Mouse (Mus musculus) ES-Bruce4 (cell line): ENCODE data around the gene Nupr1. TPM values are rescaled to one million over a fixed set of nuclear protein-coding genes. Genes with fewer than 3 reads are reported as not detected.
A peak's percentile ranks its signal among the peaks of the same experiment; 100 is the strongest.

Experiments used
- H3K27ac ChIP-seq: 2 replicates; pipeline ENCODE4 v1.5.1; 2012; ENCODE audit warnings: low read length, inconsistent platforms; ENCODE audit not compliant: insufficient read depth
- H3K27me3 ChIP-seq: 2 replicates; pipeline ENCODE4 v1.6.1; 2012; ENCODE audit warnings: mild to moderate bottlenecking, low read length, inconsistent platforms; ENCODE audit not compliant: control insufficient read depth, poor library complexity, insufficient read depth, severe bottlenecking
- H3K36me3 ChIP-seq: 2 replicates; pipeline ENCODE4 v1.6.1; 2012; ENCODE audit warnings: inconsistent platforms, mild to moderate bottlenecking, low read length, moderate library complexity; ENCODE audit not compliant: control insufficient read depth, poor library complexity, insufficient read depth, severe bottlenecking
- H3K4me1 ChIP-seq: one replicate; pipeline ENCODE4 v1.8.1; 2011; ENCODE audit warnings: low read length; ENCODE audit not compliant: control insufficient read depth, insufficient read depth
- H3K4me3 ChIP-seq: 2 replicates; pipeline ENCODE4 v1.5.1; 2011; ENCODE audit warnings: low read depth, mild to moderate bottlenecking, low read length
- H3K9ac ChIP-seq: 2 replicates; pipeline ENCODE4 v1.6.1; 2012; ENCODE audit warnings: low read depth, mild to moderate bottlenecking, inconsistent platforms; ENCODE audit not compliant: poor library complexity, severe bottlenecking
- H3K9me3 ChIP-seq: replicated peaks from 2 replicates; pipeline ENCODE4 v1.6.1; 2012; ENCODE audit warnings: mild to moderate bottlenecking, low read length, inconsistent platforms; ENCODE audit not compliant: control insufficient read depth, poor library complexity, insufficient read depth, severe bottlenecking
- CTCF ChIP-seq: IDR thresholded peaks from one replicate; pipeline ENCODE4 v1.8.1; 2011; ENCODE audit warnings: low read depth, low read length
- EP300 ChIP-seq: IDR thresholded peaks from 2 replicates; pipeline ENCODE4 v1.6.1; 2011; ENCODE audit warnings: low read depth, low read length; ENCODE audit not compliant: insufficient read depth
- POLR2A ChIP-seq: IDR thresholded peaks from one replicate; pipeline ENCODE4 v1.8.1; 2011; ENCODE audit warnings: low read length; ENCODE audit not compliant: insufficient read depth
- polyA plus RNA-seq: library from polyadenylated mRNA; stranded (reverse); fragments of >200 nt; gene quantifications from 2 replicates; pipeline ENCODE4 v1.2.4, GENCODE M21; 2011; ENCODE audit warnings: low read depth; ENCODE audit not compliant: missing spikeins, insufficient read depth, insufficient read length

Gene Nupr1
- polyA plus RNA-seq, 1 experiment = 13.6 TPM

DNA sequence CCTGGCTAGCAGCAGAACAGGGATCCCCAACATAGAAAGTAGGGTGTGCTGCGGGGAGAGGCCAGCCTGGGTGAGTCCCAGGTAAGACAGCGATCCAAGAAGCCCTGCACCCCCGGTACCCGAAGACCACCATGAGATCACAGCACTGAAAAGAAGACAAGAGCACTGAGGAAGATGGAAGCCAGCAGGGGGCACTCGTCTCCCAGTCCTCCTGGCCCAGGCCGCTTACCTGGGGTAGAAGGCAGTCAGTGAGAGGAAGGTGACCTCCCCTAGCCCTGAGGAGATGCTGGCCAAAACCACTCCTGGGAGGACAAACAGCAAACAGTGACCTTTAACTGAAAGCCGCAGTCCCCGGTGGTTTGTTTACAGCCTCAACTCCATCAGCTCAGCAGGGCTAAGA is 51.5 kb downstream of the Nupr1 start:
- Histone ChIP-seq H3K27me3 (no peaks in the 10 kb centered on the region), H3K9ac (no peak overlapping the region), H3K9me3 (no peaks in the 10 kb centered on the region), H3K4me1 (no peaks in the 10 kb centered on the region), H3K4me3 (no peak overlapping the region), H3K27ac (no peak overlapping the region), H3K36me3 (peaks cover 9% of the 10 kb centered on the region; the same call in 1 of the 2 replicates)
- TF ChIP-seq EP300 (peak; percentile 28; the same call in 1 of the 2 replicates), CTCF (peak; percentile 77), POLR2A (no peak)

DNA sequence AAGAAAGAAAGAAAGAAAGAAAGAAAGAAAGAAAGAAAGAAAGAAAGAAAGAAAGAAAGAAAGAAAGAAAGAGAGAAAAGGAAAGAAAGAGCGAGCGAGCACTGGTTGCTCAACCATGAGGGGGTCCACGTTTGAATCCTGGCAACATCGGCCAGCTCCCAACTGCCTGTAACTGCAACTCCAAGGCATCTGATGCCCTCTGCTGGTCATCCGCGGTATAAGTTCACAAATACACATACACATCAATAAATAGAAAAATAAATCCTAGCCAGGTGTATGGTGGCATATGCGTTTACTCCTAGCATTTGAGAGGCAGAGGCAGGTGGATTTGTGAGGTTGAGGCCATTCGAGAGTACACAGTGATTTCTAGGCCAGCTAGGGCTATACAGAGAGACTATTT is 53.7 kb downstream of the Nupr1 start:
- H3K36me3 ChIP-seq = peaks cover 11% of the 10 kb centered on the region
- H3K9ac ChIP-seq = no peak overlapping the region
- H3K27ac ChIP-seq = no peak overlapping the region
- no peaks in the 10 kb centered on the region for H3K9me3 ChIP-seq
- no peak overlapping the region for H3K4me3 ChIP-seq
- H3K4me1 ChIP-seq = no peaks in the 10 kb centered on the region
- H3K27me3 ChIP-seq = no peaks in the 10 kb centered on the region
- TF ChIP-seq POLR2A (no peak), EP300 (no peak), CTCF (peak; percentile 82)

Other genes starting within 250 kb of the Nupr1 start
- gene Nfatc2ip, start 234.1 kb downstream of the Nupr1 start, polyA plus RNA-seq = 76.8 and 78.6 TPM in 2 replicates
- gene Cd19, start 216.0 kb downstream of the Nupr1 start, polyA plus RNA-seq = not detected in 2 replicates
- gene Rabep2, start 202.1 kb downstream of the Nupr1 start, polyA plus RNA-seq = 18.5 and 19.7 TPM in 2 replicates
- 0.40 and 0.53 TPM in 2 replicates for gene Atp2a1, start 167.8 kb downstream of the Nupr1 start, polyA plus RNA-seq
- 41.8 and 43.8 TPM in 2 replicates for gene Sh2b1, start 155.4 kb downstream of the Nupr1 start, polyA plus RNA-seq
- gene Tufm, start 143.5 kb downstream of the Nupr1 start, polyA plus RNA-seq = 100 and 102 TPM in 2 replicates
- 160 and 172 TPM in 2 replicates for gene Atxn2l, start 127.4 kb downstream of the Nupr1 start, polyA plus RNA-seq
- gene Eif3c, start 64.5 kb downstream of the Nupr1 start, polyA plus RNA-seq = 348 and 363 TPM in 2 replicates
- gene Apobr, start 45.9 kb downstream of the Nupr1 start, polyA plus RNA-seq = 2.0 and 2.4 TPM in 2 replicates
- 44.9 and 52.5 TPM in 2 replicates for gene Cln3, start 45.0 kb downstream of the Nupr1 start, polyA plus RNA-seq
- not detected in 2 replicates for gene Il27, start 35.9 kb downstream of the Nupr1 start, polyA plus RNA-seq
- gene Sgf29, start 18.4 kb upstream of the Nupr1 start, polyA plus RNA-seq = 42.7 and 54.0 TPM in 2 replicates
- gene Sult1a1, start 45.6 kb upstream of the Nupr1 start, polyA plus RNA-seq = not detected in 2 replicates
- 76.0 and 103 TPM in 2 replicates for gene Bola2, start 64.5 kb upstream of the Nupr1 start, polyA plus RNA-seq
- gene Slx1b, start 64.9 kb upstream of the Nupr1 start, polyA plus RNA-seq = 16.6 and 17.4 TPM in 2 replicates
- 4.9 and 5.9 TPM in 2 replicates for gene Coro1a, start 76.9 kb upstream of the Nupr1 start, polyA plus RNA-seq
- gene Mapk3, start 128.7 kb upstream of the Nupr1 start, polyA plus RNA-seq = 102 and 121 TPM in 2 replicates
- 1.8 and 3.6 TPM in 2 replicates for gene Gdpd3, start 135.5 kb upstream of the Nupr1 start, polyA plus RNA-seq
- 56.8 and 62.1 TPM in 2 replicates for gene Ypel3, start 146.1 kb upstream of the Nupr1 start, polyA plus RNA-seq
- 1.7 TPM in 2 replicates for gene Tbx6, start 150.6 kb upstream of the Nupr1 start, polyA plus RNA-seq
- gene Ppp4c, start 161.6 kb upstream of the Nupr1 start, polyA plus RNA-seq = 111 and 127 TPM in 2 replicates
- 2.7 and 4.2 TPM in 2 replicates for gene Fam57b, start 166.8 kb upstream of the Nupr1 start, polyA plus RNA-seq
- not detected in 2 replicates for gene 4930451I11Rik, start 200.8 kb upstream of the Nupr1 start, polyA plus RNA-seq
- 3.2 and 3.3 TPM in 2 replicates for gene Doc2a, start 216.6 kb upstream of the Nupr1 start, polyA plus RNA-seq
- 116 and 120 TPM in 2 replicates for gene Hirip3, start 231.1 kb upstream of the Nupr1 start, polyA plus RNA-seq
- 104 and 118 TPM in 2 replicates for gene Ino80e, start 231.5 kb upstream of the Nupr1 start, polyA plus RNA-seq